Mouse (Mus musculus): ENCODE results near the gene Zranb1. TPM values are rescaled to one million over a fixed set of nuclear protein-coding genes. Genes with fewer than 3 reads are reported as not detected.

The Zranb1 gene
- 17.1 and 17.6 TPM in 2 replicates for polyA plus RNA-seq (2015; fragmentation: Nextera tagmentation; extraction: Ambion mirVana)

DNA sequence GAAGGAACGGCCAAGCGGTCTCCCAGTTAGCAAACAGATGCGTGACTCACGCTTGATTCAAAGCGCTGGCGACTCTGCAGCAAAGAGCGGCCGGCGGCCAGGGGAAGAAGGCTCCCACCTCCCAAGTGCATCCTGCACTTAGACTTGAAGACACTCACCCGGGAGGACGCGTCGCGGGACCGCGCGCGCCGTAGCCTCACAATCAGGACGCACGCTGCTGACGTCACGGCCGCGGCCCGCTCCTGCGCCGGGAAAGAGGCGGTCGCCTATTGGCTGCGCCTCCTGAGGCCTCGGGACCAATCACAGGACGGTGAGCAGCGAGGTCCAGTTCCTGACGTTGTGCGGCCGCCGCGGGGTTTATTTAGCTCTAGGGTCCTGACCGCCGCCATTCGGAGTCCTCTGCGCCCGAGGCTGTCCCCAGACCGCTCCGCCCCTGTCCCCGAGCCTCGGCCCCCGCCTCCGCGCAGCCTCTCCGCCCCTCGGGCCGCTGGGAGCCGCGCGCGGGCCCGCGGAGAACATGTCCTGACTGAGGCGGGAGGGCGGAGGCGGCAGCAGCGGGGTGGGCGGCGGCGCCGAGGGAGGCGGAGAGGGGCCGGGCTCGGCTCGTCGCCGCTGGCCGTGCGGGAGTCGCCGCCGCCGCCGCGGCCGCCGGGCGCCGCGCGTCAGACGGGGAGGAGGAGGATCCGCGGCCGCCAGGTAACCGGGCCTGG, at the start of gene Zranb1:
Gene Zranb1 (plus strand): TSS at position 293 of the 710 bp plus-strand sequence.
- WGBS, result under 1% methylated on average over 83 of the region's 93 CpGs
- Histone ChIP-seq H3K4me2 (replicated peaks) (peak within 1 kb of the TSS; percentile 59), H3K36me3 (no peaks in the 10 kb centered on the region), H3K4me3 (replicated peaks) (peak within 1 kb of the TSS; percentile 92), H3K27ac (replicated peaks) (peak within 1 kb of the TSS; percentile 97), H3K4me1 (peaks cover 13% of the 10 kb centered on the region), H3K9me3 (replicated peaks) (no peaks in the 10 kb centered on the region), H3K9ac (peak within 1 kb of the TSS; percentile 96), H3K27me3 (no peaks in the 10 kb centered on the region)
- ATAC-seq (ENCODE audit: insufficient number of reproducible peaks, low FRiP score, low TSS enrichment, low read depth), result peak; percentile 99

DNA sequence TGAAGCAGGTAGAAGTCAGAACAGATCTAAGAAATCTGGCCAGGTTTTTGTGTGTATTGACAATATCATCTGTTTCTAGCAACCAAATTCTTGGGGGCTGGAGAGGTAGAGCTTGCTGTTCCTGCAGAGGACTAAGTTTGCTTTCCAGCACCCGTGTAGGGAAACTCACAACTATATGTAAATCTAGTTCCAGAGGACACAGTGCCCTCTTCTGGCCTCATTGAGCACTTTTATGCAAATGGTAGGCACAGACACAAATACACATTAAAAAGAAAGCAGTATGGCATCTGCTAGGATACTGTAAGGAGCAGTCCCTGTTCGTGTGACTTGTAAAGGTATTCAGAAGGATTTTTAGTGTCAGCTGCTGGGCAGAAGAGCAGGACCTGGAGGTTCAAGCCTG, 48.6 kb upstream of the Zranb1 start:
- H3K4me3 ChIP-seq (replicated peaks), result no peak overlapping the region
- H3K4me2 ChIP-seq (replicated peaks), result no peak overlapping the region
- no peak for ATAC-seq (ENCODE audit: insufficient number of reproducible peaks, low FRiP score, low TSS enrichment, low read depth)
- no peak overlapping the region for H3K27ac ChIP-seq (replicated peaks)
- H3K9ac ChIP-seq, result no peak overlapping the region
- H3K36me3 ChIP-seq, result peaks cover 74% of the 10 kb centered on the region
- no peaks in the 10 kb centered on the region for H3K9me3 ChIP-seq (replicated peaks)
- WGBS, result 70% methylated on average over 2 of the region's 2 CpGs
- H3K27me3 ChIP-seq, result no peaks in the 10 kb centered on the region
- H3K4me1 ChIP-seq, result no peaks in the 10 kb centered on the region

DNA sequence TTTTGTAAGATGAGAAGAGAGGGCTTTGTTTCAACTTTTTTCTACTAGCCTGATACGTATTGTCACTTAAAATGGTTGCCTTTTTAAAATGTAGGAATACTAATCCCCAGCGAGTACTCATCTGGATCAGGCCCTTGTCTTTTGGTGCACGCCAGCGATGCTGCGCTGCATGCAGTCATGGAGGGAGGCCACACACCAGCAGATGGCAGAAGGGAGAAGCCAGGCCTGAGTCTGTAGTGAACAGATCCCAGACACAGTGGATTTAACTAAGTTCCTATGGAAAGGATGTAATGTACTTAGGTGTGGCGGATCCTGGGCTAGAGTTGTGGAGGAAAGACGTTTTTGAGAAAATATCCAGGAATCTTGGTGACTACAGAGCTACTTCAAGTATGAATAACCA, 46.9 kb upstream of the Zranb1 start:
- 89% methylated on average over 7 of the region's 7 CpGs for WGBS

DNA sequence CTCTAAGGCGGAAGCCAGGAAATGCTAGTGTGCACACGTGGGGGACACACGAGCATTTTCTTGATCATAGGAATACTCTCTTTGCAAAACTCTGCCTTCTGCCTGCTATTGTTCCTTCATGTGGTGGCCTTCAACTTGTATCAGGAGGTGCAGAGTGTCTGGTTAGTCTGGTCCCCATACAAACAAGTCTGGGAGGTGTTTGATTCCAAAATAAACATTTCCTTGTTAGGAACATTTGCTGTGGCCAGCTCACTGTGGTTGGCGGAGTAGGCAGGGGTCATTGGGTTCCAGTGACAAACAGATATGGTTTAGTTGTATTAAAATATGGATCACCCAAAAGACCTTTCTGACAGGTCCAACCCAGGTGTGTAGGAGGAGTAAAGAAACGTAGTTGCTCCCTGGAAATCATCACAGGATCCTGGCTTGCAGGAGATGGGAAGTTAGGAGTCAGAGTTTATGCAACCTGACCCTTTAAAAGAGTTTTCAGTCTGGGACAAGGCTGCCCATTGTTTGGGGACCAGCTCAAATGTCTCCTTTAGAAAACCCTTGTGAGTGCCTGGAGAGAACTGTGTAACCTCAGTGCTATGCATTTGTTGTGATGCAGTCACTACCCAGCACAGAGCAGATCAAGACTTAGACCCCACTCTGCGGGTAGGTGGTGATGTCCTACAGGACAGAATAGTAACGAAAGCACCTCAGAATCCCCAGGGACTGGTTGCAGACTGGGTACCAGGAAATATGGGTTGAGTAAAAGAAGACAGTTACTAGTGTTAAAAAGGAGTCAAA, 43.7 kb upstream of the Zranb1 start:
- Histone ChIP-seq H3K27me3 (no peaks in the 10 kb centered on the region), H3K4me3 (replicated peaks) (no peak overlapping the region), H3K4me2 (replicated peaks) (no peak overlapping the region), H3K9ac (no peak overlapping the region), H3K36me3 (peaks cover 31% of the 10 kb centered on the region), H3K27ac (replicated peaks) (no peak overlapping the region), H3K9me3 (replicated peaks) (no peaks in the 10 kb centered on the region), H3K4me1 (no peaks in the 10 kb centered on the region)
- 35% methylated on average over 7 of the region's 7 CpGs for WGBS
- ATAC-seq (ENCODE audit: insufficient number of reproducible peaks, low FRiP score, low TSS enrichment, low read depth), result no peak

More for the DNA sequence above, 46.9 kb upstream of the Zranb1 start:
- Histone ChIP-seq H3K36me3 (peaks cover 60% of the 10 kb centered on the region), H3K4me3 (replicated peaks) (no peak overlapping the region), H3K27ac (replicated peaks) (no peak overlapping the region), H3K4me1 (no peaks in the 10 kb centered on the region), H3K27me3 (no peaks in the 10 kb centered on the region), H3K4me2 (replicated peaks) (no peak overlapping the region), H3K9ac (no peak overlapping the region), H3K9me3 (replicated peaks) (no peaks in the 10 kb centered on the region)
- no peak for ATAC-seq (ENCODE audit: insufficient number of reproducible peaks, low FRiP score, low TSS enrichment, low read depth)

DNA sequence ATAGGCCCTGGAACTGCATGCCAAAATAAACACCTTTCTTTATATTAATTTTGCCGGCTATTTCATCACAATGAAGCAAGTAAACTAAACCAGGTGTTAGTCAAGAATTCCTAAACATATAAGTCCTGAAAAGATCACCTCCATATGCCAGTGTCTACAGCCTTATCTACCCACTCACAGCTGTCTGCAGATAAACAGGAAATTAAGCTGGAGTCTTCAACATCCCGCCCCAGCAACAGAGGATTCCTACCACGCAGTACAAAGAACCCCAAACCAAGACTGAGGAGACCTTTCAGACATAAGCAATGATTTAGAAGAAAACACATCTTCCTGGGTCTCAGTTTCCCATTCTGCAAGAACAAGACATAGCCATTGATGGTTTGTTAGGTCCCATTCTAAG, 42.9 kb upstream of the Zranb1 start:
- Histone ChIP-seq H3K9me3 (replicated peaks) (no peaks in the 10 kb centered on the region), H3K27ac (replicated peaks) (no peak overlapping the region), H3K9ac (no peak overlapping the region), H3K27me3 (no peaks in the 10 kb centered on the region), H3K4me1 (no peaks in the 10 kb centered on the region), H3K4me3 (replicated peaks) (no peak overlapping the region), H3K4me2 (replicated peaks) (no peak overlapping the region), H3K36me3 (peaks cover 22% of the 10 kb centered on the region; the same call in 1 of the 2 replicates)
- ATAC-seq (ENCODE audit: insufficient number of reproducible peaks, low FRiP score, low TSS enrichment, low read depth), result no peak
- 64% methylated on average over 3 of the region's 3 CpGs for WGBS

DNA sequence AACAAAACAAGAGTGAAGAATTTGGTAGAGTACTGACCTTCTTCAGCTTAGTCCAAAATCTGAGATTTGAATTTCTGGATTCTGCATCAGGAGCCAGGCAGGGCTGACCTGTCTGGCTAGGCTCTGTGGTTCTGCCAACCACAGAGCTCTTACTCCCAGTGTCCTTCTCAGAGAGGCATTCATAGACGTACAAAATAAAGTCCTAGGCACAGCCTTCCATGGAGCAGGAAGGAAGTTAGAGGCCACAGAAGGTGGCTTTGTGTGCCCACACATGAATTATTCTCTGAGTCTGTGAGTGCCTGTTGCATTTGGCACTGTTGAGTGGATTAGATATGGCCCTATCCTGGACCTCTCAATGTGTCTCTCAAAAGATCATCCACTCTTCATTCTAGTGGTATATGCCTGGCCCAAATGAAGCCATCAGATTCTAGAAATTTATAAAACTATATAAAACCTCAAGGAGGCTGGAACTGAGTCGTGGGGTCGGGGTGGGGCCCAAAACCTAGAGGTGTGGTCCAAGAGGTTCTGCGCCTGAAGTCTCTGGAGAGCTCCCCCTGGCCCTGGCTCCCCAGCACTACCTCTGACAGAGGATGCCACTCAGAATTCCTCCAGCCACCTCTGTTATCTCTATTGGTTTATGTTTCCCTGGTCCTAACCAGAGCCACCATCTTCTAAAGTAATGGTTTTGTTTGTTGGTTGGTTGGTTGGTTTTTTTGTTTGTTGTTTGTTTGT, 42.3 kb upstream of the Zranb1 start:
- H3K4me2 ChIP-seq (replicated peaks), result no peak overlapping the region
- no peak overlapping the region for H3K27ac ChIP-seq (replicated peaks)
- peaks cover 16% of the 10 kb centered on the region; the same call in 1 of the 2 replicates for H3K36me3 ChIP-seq
- H3K4me3 ChIP-seq (replicated peaks), result no peak overlapping the region
- H3K4me1 ChIP-seq, result no peaks in the 10 kb centered on the region
- H3K27me3 ChIP-seq, result no peaks in the 10 kb centered on the region
- H3K9ac ChIP-seq, result no peak overlapping the region
- no peaks in the 10 kb centered on the region for H3K9me3 ChIP-seq (replicated peaks)
- WGBS, result 60% methylated on average over 4 of the region's 4 CpGs
- no peak for ATAC-seq (ENCODE audit: insufficient number of reproducible peaks, low FRiP score, low TSS enrichment, low read depth)

DNA sequence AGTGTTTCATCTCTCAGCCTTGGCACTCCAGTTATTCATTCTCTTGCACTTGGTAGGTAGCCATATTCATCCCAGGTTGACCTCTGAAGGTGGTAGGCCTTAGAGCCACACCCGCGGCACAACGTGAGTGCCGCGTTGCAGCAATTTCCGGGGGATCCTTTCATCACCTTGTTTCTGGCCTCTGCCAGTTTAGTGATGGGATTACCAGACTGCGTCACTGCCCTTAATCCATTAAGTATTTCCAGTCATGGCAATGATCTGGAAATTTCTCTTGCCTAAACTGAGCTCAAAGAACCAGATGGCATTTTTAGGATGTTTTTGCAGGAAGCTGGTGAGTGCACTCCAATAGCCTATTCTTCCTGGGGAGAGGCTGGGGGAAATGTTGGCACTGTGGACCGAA, 41.3 kb upstream of the Zranb1 start:
- Histone ChIP-seq H3K27me3 (no peaks in the 10 kb centered on the region), H3K4me3 (replicated peaks) (no peak overlapping the region), H3K4me2 (replicated peaks) (no peak overlapping the region), H3K36me3 (peaks cover 7% of the 10 kb centered on the region; the same call in 1 of the 2 replicates), H3K9me3 (replicated peaks) (no peaks in the 10 kb centered on the region), H3K9ac (no peak overlapping the region), H3K4me1 (no peaks in the 10 kb centered on the region), H3K27ac (replicated peaks) (no peak overlapping the region)
- WGBS, result 85% methylated on average over 8 of the region's 8 CpGs
- no peak for ATAC-seq (ENCODE audit: insufficient number of reproducible peaks, low FRiP score, low TSS enrichment, low read depth)

DNA sequence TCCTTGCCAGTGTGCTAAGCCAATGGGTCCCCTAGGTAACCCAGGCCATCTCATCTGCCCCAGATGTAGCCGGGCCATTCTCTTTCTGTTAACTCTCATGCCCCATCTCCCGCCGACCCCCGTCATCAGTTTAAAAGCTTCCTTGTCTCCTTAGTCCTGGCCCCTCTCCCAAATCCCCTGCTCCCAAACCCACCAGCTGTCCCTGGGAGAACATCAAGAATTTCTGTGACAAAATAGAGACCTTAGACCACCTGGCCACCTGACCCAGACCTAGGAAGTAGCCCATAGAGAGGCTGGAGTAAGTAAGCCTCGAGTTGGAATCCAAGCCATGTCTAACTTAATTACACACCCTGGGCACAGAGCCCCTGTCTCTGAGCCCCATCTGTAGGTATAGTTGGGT, 40.7 kb upstream of the Zranb1 start:
- no peak overlapping the region for H3K4me3 ChIP-seq (replicated peaks)
- H3K9ac ChIP-seq, result no peak overlapping the region
- WGBS, result 81% methylated on average over 5 of the region's 5 CpGs
- no peak for ATAC-seq (ENCODE audit: insufficient number of reproducible peaks, low FRiP score, low TSS enrichment, low read depth)
- peaks cover 5% of the 10 kb centered on the region; the same call in 1 of the 2 replicates for H3K36me3 ChIP-seq
- H3K4me1 ChIP-seq, result no peaks in the 10 kb centered on the region
- no peak overlapping the region for H3K4me2 ChIP-seq (replicated peaks)
- no peak overlapping the region for H3K27ac ChIP-seq (replicated peaks)
- H3K9me3 ChIP-seq (replicated peaks), result no peaks in the 10 kb centered on the region
- no peaks in the 10 kb centered on the region for H3K27me3 ChIP-seq

DNA sequence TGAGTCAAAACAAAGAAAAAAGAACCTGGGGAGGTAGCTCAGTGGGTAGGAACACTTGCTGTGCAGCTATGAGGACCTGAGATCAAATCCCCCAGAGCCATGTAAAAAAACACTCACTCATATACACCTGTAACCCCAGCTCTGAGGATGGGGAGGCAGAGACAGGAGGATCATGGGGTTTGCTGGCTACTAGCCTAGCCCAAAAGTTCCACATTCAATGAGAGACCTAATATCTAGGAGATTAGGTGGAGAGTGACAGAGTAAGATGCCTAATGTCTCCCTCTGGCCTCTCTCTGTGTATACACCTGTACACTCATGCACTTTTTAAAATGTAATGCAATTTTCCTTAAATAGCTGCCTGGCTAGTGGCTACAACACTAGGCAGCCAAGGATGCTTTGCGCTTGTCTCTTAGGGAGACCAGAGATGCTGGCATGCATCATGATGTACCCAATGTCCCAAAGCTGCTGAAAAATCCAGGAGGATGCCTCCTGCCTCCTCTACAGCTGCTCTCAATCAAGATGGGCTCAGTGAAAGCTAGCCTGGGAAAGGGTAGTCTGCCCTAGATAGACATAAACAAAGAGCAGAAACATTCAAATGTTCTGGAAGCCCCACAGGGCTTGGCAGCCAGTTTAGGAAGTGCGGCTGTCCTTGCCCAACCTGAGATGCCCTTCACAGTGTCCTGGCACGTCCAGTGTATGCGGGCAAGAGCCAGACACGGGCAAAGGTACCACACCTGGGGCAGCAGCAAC, 39.2 kb upstream of the Zranb1 start:
- no peaks in the 10 kb centered on the region for H3K27me3 ChIP-seq
- H3K4me3 ChIP-seq (replicated peaks), result no peak overlapping the region
- H3K9ac ChIP-seq, result no peak overlapping the region
- H3K9me3 ChIP-seq (replicated peaks), result no peaks in the 10 kb centered on the region
- H3K4me1 ChIP-seq, result no peaks in the 10 kb centered on the region
- no peak for ATAC-seq (ENCODE audit: insufficient number of reproducible peaks, low FRiP score, low TSS enrichment, low read depth)
- no peaks in the 10 kb centered on the region for H3K36me3 ChIP-seq
- no peak overlapping the region for H3K27ac ChIP-seq (replicated peaks)
- 73% methylated on average over 5 of the region's 5 CpGs for WGBS
- no peak overlapping the region for H3K4me2 ChIP-seq (replicated peaks)

DNA sequence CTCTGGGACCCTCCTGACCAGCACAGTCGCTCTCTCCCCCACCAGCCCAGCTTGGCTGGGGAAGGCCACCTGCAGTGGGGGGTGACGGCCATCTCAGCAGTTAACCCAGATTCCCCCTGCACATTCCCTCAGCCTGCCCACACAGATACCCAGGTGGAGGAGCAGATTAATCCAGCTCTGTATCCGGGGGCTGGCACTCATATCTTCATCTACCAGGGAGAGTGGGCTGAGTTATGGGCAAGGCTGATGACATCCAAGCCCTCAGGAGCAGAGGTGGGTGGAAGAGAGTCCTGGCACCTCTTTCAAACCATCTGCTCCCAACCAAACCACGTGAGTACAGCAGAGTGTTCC, 38.7 kb upstream of the Zranb1 start:
- no peak overlapping the region for H3K9ac ChIP-seq
- ATAC-seq (ENCODE audit: insufficient number of reproducible peaks, low FRiP score, low TSS enrichment, low read depth), result no peak
- H3K27ac ChIP-seq (replicated peaks), result no peak overlapping the region
- no peaks in the 10 kb centered on the region for H3K4me1 ChIP-seq
- no peak overlapping the region for H3K4me3 ChIP-seq (replicated peaks)
- WGBS, result 63% methylated on average over 4 of the region's 4 CpGs
- no peaks in the 10 kb centered on the region for H3K36me3 ChIP-seq
- no peak overlapping the region for H3K4me2 ChIP-seq (replicated peaks)
- H3K27me3 ChIP-seq, result no peaks in the 10 kb centered on the region
- no peaks in the 10 kb centered on the region for H3K9me3 ChIP-seq (replicated peaks)

DNA sequence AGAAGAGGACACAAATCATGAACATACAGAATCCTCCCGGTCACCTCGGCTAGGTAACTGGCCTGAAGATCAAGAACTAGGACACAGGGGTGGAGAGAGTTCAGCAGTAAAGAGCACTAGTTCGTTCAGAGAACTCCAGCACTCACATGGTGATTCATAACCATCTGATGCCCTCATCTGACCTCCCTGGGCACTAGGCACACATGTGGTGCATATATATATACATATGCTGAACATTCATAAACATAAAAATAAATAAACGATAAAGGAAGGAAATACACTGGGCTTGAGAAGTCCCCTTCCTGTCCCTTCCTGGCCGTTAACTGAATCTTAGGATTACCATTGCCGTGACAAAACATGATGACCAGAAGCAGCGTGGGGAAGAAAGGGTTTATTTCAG, 38.1 kb upstream of the Zranb1 start:
- Histone ChIP-seq H3K9ac (no peak overlapping the region), H3K4me1 (no peaks in the 10 kb centered on the region), H3K9me3 (replicated peaks) (no peaks in the 10 kb centered on the region), H3K4me2 (replicated peaks) (no peak overlapping the region), H3K27ac (replicated peaks) (no peak overlapping the region), H3K27me3 (no peaks in the 10 kb centered on the region), H3K4me3 (replicated peaks) (no peak overlapping the region), H3K36me3 (no peaks in the 10 kb centered on the region)
- WGBS, result 74% methylated on average over 7 of the region's 7 CpGs
- ATAC-seq (ENCODE audit: insufficient number of reproducible peaks, low FRiP score, low TSS enrichment, low read depth), result no peak

All from embryonic facial prominence, embryonic 15.5 days (tissue).